Mouse (Mus musculus): ENCODE results near the gene Pigr. TPM values are rescaled to one million over a fixed set of nuclear protein-coding genes. Genes with fewer than 3 reads are reported as not detected.

Pigr gene
- polyA plus RNA-seq, 1 experiment from 2014 or later, result not detected

Other genes with a start within 250 kb of the Pigr start
- gene Zp3r, start 197.1 kb upstream of the Pigr start, polyA plus RNA-seq (2015; fragmentation: Nextera tagmentation; extraction: Ambion mirVana), result not detected in 2 replicates
- gene C4bp, start 165.1 kb upstream of the Pigr start, polyA plus RNA-seq (2015; fragmentation: Nextera tagmentation; extraction: Ambion mirVana), result not detected in 2 replicates
- gene Gm29427, start 110.9 kb upstream of the Pigr start, polyA plus RNA-seq (2015; fragmentation: Nextera tagmentation; extraction: Ambion mirVana), result not detected in 2 replicates
- 18.1 and 19.0 TPM in 2 replicates for gene Yod1, start 109.4 kb upstream of the Pigr start, polyA plus RNA-seq (2015; fragmentation: Nextera tagmentation; extraction: Ambion mirVana)
- 19.5 and 20.9 TPM in 2 replicates for gene Pfkfb2, start 97.4 kb upstream of the Pigr start, polyA plus RNA-seq (2015; fragmentation: Nextera tagmentation; extraction: Ambion mirVana)
- gene AA986860, start 94.7 kb upstream of the Pigr start, polyA plus RNA-seq (2015; fragmentation: Nextera tagmentation; extraction: Ambion mirVana), result 0.49 and 1.4 TPM in 2 replicates
- not detected in 2 replicates for gene Fcamr, start 25.8 kb upstream of the Pigr start, polyA plus RNA-seq (2015; fragmentation: Nextera tagmentation; extraction: Ambion mirVana)
- gene Fcmr, start 39.0 kb downstream of the Pigr start, polyA plus RNA-seq (2015; fragmentation: Nextera tagmentation; extraction: Ambion mirVana), result not detected in 2 replicates
- gene Il24, start 60.8 kb downstream of the Pigr start, polyA plus RNA-seq (2015; fragmentation: Nextera tagmentation; extraction: Ambion mirVana), result not detected in 2 replicates
- gene Il20, start 84.8 kb downstream of the Pigr start, polyA plus RNA-seq (2015; fragmentation: Nextera tagmentation; extraction: Ambion mirVana), result not detected in 2 replicates
- not detected in 2 replicates for gene Il19, start 113.4 kb downstream of the Pigr start, polyA plus RNA-seq (2015; fragmentation: Nextera tagmentation; extraction: Ambion mirVana)
- not detected in 2 replicates for gene Il10, start 193.2 kb downstream of the Pigr start, polyA plus RNA-seq (2015; fragmentation: Nextera tagmentation; extraction: Ambion mirVana)

Data from neural tube, embryonic 13.5 days (tissue).